Mouse (Mus musculus): ENCODE data around the gene Htatsf1.

Htatsf1 gene

DNA sequence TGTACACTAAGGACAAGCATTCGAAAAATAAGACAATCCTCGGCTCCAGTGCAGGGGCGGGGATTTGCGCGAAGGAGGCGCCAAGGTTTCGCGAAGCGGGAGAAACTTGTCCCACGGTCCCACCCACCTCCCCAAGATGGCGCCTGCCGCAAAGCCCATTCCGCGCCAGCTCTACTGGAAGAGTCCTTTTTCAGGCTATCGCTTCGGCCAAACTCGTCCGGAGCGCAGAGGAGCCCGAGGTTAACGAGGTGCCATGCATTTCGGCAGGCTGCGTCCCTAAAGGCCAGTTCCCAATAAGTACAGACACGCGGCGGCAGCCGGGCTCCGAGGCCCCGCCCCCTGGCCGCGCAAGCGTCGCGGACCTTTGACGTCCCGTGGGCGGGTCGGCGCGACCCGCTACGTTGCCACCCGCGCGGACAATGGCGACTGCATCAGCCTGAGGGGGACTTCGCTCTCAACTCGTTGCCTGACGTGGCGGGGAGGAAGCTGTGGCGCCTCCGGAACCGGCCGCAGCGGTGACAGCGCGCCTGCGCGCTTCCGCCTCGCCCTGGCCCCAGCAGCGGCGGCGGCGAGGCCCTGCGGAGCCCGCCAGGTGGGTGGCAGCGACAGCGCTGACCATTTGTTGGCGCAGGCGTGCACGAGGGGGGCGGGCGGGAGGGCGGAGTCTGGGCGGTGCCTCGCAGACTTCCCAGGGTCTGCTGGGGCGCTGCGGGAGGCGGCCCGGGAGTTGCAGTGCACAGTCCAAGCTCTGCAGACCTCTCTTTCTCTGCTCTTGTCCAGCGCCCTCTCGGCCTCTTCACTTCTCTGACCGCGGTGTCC is at the start of gene Htatsf1:
Gene Htatsf1, plus strand, starts transcription at position 410 of the 819 bp plus-strand sequence.
- peak; percentile 73 for DNase-seq

DNA sequence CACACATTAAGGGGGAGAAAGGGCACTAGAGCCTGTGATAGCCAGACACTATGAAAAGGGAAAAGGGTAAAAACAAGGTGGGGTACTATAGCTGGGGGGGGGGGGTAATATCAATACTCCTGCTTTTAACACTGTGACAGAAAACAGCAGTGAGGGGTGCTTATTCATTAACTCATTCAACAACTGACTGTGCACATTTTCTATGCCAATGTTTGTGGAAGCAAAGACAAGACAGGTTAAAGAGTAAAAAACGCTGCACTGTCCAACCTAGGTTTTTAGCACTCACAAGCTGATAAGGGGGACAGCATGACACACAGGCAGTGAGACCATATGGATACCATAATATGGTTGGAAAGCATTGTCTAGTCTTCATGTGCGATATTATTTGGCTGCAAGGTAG is 40.5 kb upstream of the Htatsf1 start:
- DNase-seq, result no peak

GRCm38 (mm10) chrX:57042774-57043173 is 10.6 kb upstream of the Htatsf1 start, which contains the start of gene Brs3:
Gene Brs3 (plus strand): TSS chrX:57043074.
- no peak for DNase-seq

DNA sequence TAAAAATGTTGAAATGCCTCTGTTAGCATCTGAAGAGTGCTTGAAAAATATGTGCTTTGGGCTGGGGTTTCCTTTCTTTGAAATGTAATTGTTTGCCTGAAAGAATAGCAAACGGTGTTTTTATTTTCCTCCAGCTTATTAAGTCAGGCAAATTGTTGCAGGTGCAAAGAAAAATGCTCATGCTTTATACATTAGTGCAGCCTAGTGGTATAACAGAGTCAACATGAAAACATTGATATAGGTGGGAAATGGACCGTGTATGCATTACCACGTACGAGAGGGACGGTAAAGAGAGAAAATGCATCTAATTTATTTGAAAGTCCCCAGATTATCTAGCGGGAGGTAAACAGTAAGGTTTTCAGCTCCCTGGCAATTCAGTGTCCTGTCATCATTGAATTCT is 9.5 kb upstream of the Htatsf1 start:
- no peak for DNase-seq

GRCm38 (mm10) chrX:57052848-57053173 is 572 bp upstream of the Htatsf1 start:
- no peak for DNase-seq

- no peak for DNase-seq
Measured at GRCm38 (mm10) chrX:57053993-57054385, 606 bp downstream of the Htatsf1 start.

DNA sequence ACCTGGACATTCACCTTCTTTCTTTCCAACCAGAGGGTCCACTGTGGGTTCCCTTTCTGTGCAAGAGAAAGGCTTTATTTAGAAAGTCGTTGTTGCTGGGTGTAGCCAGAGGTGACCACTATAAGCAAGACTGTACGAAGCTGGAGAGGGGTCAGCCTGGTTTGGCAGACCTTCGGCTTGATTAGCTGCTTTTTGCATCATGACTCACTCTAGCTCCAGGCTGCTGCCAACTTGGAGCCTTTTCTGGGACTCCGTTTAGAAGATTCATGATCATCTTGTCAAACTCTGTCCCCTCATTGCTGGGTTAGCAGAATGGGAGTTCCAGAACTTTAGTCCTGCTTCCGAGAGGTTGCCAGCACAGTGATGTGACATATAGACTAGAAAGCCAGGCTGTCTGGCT is 28.1 kb downstream of the Htatsf1 start:
- no peak for DNase-seq

DNA sequence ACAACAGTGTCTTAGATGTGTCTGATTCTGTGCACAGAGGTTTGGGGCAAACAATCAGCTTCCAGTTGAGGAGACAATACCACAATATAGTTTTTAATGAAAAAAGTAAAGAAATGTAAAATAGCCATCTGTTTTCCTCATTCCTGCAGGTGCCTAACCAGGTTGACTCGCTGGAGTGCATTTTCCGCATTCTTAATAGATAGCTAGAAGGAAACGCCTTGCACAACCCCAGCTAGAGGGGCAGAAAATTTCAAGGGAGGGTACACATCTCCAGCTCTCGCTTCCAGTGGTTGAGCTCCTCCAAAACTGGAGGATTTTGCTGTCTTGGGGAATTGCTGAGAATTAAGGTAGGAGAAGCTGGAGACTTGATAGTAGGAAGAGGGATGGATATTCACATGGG is 34.4 kb downstream of the Htatsf1 start, which contains the start of gene Vgll1:
Gene Vgll1, plus strand, starts transcription at position 301 of the 400 bp plus-strand sequence.
- no peak for DNase-seq

- no peak for DNase-seq
Measured at GRCm38 (mm10) chrX:57103415-57103814, 50.0 kb downstream of the Htatsf1 start.

- no peak for DNase-seq
Measured at GRCm38 (mm10) chrX:57106956-57107355, 53.6 kb downstream of the Htatsf1 start.
